Mouse (Mus musculus): ENCODE data around the gene Tor1b.
"Not testable (repeated sequence)": the region's sequence is repeated elsewhere in the genome, so short reads cannot be mapped to it uniquely, and the experiment has no call there.

Gene Tor1b

GRCm38 (mm10) chr2:30952824-30953490 is at the start of gene Tor1b:
Gene Tor1b, plus strand, starts transcription at chr2:30952959.
- DNase-seq = peak; percentile 83 to 85

DNA sequence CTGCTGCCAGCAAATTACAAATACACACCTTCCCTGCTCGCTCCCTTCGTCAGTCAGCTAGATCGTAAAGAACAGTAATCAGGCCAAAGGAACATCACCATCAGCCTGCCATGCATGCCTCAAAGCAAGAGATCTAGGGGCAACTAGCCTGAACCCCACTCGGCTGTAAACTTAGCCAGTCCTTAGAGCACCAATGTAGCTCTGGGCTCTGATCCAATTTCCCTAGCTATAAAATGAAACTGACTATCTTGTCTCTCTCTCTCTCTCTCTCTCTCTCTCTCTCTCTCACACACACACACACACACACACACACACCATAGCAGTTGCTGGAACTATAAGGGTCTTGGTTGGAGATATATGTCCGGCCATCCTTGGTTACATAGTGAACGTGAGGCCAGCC is 48.5 kb upstream of the Tor1b start:
- no peak for DNase-seq

GRCm38 (mm10) chr2:30904991-30905390 is 47.8 kb upstream of the Tor1b start:
- peak; percentile 24 to 38 for DNase-seq

- no peak for DNase-seq
These were observed 46.9 kb upstream of the Tor1b start for GRCm38 (mm10) chr2:30905906-30906305.

- no peak for DNase-seq
These were observed 46.1 kb upstream of the Tor1b start for GRCm38 (mm10) chr2:30906641-30907040.

DNA sequence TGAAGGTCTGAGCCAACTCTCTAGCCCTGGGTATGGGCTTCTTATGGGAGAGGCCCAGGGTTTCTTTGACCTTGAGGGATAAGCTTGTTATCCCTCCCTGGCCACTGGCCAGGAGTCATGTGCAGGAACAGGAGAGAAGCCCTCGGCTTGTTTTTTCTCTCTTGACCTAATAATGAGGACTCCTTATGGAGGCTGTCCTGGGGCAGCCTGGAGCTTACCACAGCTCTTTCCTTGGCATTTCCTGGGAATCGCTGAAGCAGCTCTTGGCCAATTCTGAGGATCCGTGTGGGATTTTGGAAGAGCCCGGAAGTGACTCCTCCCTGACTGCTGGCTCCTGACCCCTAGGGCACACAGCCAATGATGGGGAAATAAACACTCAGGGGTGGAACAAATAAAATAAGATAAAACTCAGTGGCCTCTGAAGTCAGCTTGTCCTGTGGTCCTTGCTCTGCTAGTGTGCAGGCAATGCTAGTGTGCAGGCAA is 40.4 kb upstream of the Tor1b start:
- DNase-seq = no peak

DNA sequence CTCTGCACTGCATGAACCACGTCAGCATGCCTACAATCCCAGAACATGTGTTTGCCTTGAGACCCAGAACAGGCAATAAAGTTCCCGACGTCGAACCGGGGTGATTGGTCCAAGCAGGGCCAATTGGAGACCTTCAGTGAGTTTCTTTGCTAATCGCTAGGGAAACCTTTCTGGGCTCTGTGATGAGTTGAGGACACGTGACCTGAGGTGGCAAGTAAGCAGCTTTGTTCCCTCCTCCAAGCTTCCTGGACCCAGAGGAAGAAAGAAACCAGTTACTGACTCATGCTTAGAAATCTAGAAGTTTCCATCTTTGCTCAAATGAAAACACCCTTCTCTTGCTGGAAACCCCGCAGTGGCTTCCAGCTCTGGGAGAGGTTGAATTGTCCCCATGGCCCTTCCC is 39.7 kb upstream of the Tor1b start:
- no peak for DNase-seq

- DNase-seq = no peak
These were observed 37.9 kb upstream of the Tor1b start for GRCm38 (mm10) chr2:30914836-30915235.

GRCm38 (mm10) chr2:30915376-30915775 is 37.4 kb upstream of the Tor1b start:
- no peak for DNase-seq

DNA sequence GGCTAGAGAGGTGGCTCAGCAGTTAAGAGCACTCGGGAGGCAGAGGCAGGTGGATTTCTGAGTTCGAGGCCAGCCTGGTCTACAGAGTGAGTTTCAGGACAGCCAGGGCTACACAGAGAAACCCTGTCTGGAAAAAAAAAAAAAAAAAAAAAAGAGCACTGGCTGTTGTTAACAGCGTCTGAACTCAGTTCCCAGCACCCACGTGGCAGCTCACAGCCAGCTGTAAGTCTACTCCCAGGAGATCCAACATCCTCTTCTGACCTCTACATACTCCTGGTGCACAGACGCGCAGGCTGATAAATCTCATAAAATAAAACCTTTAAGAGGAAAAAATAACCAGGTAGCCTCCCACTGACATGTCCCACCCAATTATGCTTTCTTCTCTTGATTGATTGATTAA is 36.8 kb upstream of the Tor1b start:
- DNase-seq = not testable (repeated sequence)

- DNase-seq = no peak
These were observed 35.1 kb upstream of the Tor1b start for GRCm38 (mm10) chr2:30917649-30918048.

GRCm38 (mm10) chr2:30918126-30918525 is 34.6 kb upstream of the Tor1b start:
- DNase-seq = no peak

GRCm38 (mm10) chr2:30918780-30919329 is 33.9 kb upstream of the Tor1b start:
- no peak for DNase-seq

DNA sequence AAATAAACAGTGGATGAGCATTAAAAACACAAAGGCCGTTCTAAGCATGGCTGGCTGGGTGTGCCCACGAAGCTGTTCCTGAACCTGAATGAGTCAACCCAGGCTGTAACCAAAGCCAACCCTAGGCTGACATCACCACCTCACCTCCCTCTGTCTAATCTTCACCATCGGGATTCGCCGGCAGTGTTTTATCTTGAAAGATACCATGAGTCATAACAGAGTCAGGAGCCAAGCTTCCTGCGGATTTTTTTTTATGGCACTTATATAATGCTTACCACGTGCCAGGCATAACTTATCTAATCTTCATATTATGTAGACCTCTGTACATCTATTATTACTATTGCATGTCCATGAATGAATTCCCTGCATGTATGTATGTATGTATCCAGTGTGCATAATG is 32.5 kb upstream of the Tor1b start:
- no peak for DNase-seq

GRCm38 (mm10) chr2:30923099-30923498 is 29.7 kb upstream of the Tor1b start:
- no peak for DNase-seq

DNA sequence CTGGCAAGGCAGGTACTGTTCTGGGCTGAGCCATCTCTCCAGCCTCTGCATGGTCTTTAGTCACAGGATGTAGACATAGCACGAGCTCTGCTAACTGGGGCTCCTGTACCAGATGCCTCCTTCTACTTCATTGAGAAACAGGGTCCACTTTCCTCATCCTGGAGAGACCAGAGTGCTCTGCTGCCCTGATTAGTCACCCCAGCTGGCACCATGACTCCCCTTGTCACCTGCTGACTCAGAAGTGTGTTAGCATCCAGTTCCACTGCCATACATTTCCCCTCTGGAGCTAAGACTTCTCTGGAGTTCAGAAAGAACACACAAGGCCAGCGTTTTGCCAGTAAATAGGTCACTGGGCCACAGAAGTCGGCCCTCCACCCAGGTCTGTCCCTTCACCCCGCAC is 27.6 kb upstream of the Tor1b start:
- DNase-seq = no peak

GRCm38 (mm10) chr2:30926381-30926780 is 26.4 kb upstream of the Tor1b start:
- no peak for DNase-seq

- no peak for DNase-seq
These were observed 25.5 kb upstream of the Tor1b start for GRCm38 (mm10) chr2:30927151-30927781.

DNA sequence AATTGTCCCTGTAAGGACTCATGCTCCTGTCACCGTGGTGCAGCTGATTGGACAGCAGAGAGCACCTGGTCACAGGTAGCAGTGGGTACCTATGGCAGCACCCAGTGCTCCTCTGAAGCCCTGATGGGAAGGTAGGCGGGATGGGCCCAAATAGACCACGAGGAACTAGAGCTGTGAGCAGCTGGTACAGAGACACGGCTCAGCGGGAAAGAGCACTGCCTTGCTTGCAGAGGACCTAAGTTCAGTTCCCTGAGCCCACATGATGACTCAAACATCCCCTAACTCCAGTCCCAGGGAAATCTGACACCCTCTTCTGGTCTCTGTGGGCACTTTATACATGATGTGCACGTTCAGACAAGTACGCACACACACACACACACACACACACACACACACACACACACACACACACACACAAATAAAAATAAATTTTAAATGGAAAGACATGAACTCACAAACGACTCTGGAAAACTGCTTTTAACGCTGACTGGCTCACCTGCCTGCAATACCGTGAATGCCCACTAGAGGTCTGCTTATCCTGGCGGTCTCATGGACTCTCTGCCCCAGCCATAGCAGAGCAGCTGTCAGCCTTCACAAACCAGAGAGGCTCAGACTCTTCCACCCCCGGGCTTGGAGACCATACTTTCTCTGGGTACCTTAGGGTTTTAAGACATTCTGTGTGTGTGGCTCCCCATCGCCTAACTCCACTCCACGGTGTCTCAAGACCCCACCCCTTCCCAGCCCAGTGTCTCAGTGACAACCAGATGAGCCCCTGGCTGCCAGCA is 24.7 kb upstream of the Tor1b start:
- DNase-seq = peak; percentile 83 to 89

DNA sequence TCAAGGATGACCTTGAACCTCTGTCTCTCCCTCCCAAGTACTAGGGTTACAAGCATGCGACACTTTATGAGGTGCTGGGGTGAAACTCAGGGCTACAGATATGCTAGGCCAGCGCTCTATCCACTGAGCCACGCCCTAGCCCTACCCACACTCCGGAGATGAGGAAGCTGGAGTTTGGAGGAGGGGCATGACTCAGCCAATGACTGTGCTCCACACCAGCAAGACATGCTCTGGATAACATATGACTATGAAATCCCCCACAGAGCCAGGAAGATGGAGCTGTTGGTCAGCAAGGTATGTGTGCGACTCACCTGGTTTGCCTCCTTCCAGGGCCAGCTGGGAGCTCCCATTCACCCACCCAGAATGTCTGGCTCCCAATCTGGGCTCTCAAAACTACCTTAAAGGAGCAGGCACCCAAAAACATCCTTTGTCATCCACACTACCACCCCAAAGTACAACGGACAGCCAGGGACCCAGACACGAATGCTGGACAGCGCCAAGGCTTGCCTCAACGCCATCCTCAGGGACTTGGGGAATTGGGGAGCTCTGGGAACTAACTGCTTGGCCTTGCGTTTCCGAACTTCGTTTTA is 23.8 kb upstream of the Tor1b start:
- no peak for DNase-seq

- peak; percentile 77 to 86 for DNase-seq
These were observed 23.2 kb upstream of the Tor1b start, which contains the start of gene Ptges for GRCm38 (mm10) chr2:30929483-30930045. Gene Ptges, minus strand, starts transcription at chr2:30929863.

DNA sequence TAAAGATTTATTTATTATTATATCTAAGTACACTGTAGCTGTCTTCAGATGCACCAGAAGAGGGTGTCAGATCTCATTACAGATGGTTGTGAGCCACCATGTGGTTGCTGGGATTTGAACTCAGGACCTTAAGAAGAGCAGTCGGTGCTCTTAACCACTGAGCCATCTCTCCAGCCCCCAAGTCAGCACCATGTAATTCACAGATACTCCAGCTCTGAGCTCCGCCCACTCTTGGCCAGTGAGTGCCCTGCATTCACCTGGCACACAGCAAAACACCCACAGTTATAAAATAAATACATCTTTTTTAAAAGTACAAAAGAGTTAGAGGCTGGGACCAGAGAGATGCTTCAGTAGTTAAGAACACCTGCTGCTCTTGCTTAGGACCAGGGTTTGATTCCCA is 21.9 kb upstream of the Tor1b start:
- not testable (repeated sequence) for DNase-seq

- DNase-seq = no peak
These were observed 20.8 kb upstream of the Tor1b start for GRCm38 (mm10) chr2:30931922-30932321.
